Mouse (Mus musculus): ENCODE measurements at regions not wholly inside any gene's neighbourhood (a gene's known extent, or its start where the extent isn't known, plus 50 kb on each side); places are given as distances from the start of the nearest gene placed in this dataset.

DNA sequence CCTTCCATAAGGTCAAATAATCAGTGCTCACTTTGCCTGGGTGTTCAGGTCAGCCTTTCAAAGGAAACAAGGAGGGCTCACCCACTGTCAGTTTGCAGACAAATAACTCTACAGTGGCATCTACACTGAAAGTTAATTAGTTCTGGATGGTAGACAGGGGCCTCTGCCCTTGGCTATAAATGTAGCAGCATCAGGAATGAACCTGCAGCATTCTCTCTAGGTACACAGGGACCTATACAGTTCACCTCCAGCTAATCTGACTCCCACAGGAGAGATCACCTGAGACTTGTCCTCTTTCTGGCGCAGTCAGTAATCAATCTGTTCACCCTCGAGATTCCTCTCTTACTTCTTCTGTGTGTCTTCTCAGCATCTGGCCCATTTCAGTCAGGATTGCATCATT lies 130.3 kb upstream of the Pnpt1 start:
- TF ChIP-seq ZC3H11A (IDR thresholded peaks at IDR 0.05; ENCODE audit: borderline replicate concordance, low read depth, low read length), result no peak
- TF ChIP-seq HCFC1 (IDR thresholded peaks at IDR 0.05; ENCODE audit: borderline replicate concordance, insufficient read depth, low read length), result no peak
- TF ChIP-seq CHD2 (IDR thresholded peaks at IDR 0.05; ENCODE audit: low read depth, low read length), result no peak

All from ES-E14 (cell line).